Mouse (Mus musculus) neural tube, embryonic 15.5 days (tissue): Measurements from ENCODE around the gene Gm4952. TPM values are rescaled to one million over a fixed set of nuclear protein-coding genes. Genes with fewer than 3 reads are reported as not detected.
A peak's percentile ranks its signal among the peaks of the same experiment; 100 is the strongest.

ENCODE experiments used
- ATAC-seq: fragments of 200-750 bp; cut with Nextera tagmentation; 2 replicates; pipeline ENCODE4 v1.8.0; 2017; ENCODE audit warnings: mild to moderate bottlenecking, moderate TSS enrichment, moderate library complexity; ENCODE audit not compliant: low FRiP score
- H3K27ac ChIP-seq: fragments of 300-500 bp; sonication (generic); replicated peaks from 2 replicates; pipeline ENCODE4 v1.5.1; 2015; ENCODE audit warnings: mild to moderate bottlenecking, inconsistent platforms
- H3K27me3 ChIP-seq: fragments of 300-500 bp; sonication (generic); replicated peaks from 2 replicates; pipeline ENCODE4 v1.6.1; 2015; ENCODE audit warnings: inconsistent platforms
- H3K36me3 ChIP-seq: fragments of 300-500 bp; sonication (generic); 2 replicates; pipeline ENCODE4 v1.6.1; 2015; ENCODE audit warnings: inconsistent platforms
- H3K4me1 ChIP-seq: fragments of 300-500 bp; sonication (generic); 2 replicates; pipeline ENCODE4 v1.6.1; 2015; ENCODE audit warnings: inconsistent platforms
- H3K4me2 ChIP-seq: fragments of 300-500 bp; sonication (generic); 2 replicates; pipeline ENCODE4 v1.6.1; 2015; ENCODE audit warnings: inconsistent platforms, mild to moderate bottlenecking, moderate library complexity
- H3K4me3 ChIP-seq: fragments of 300-500 bp; sonication (generic); replicated peaks from 2 replicates; pipeline ENCODE4 v1.5.1; 2015; ENCODE audit warnings: mild to moderate bottlenecking, inconsistent platforms
- H3K9ac ChIP-seq: fragments of 300-500 bp; sonication (generic); replicated peaks from 2 replicates; pipeline ENCODE4 v1.6.1; 2015; ENCODE audit warnings: mild to moderate bottlenecking, inconsistent platforms
- H3K9me3 ChIP-seq: fragments of 300-500 bp; sonication (generic); replicated peaks from 2 replicates; pipeline ENCODE4 v1.6.1; 2016; ENCODE audit warnings: inconsistent platforms
- whole genome bisulfite sequencing: fragments of 180-500 bp; shearing (Covaris S2); methylation state at CpG from one replicate; pipeline ENCODE4 v1.1.7; 2015; ENCODE audit warnings: mixed read lengths; 5-methylcytosine and 5-hydroxymethylcytosine counted together
- polyA plus RNA-seq: library from polyadenylated mRNA; unstranded; fragments of >200 nt; fragmentation: Nextera tagmentation; extraction: Ambion mirVana; gene quantifications from 2 replicates; pipeline ENCODE4 v1.2.1, GENCODE M21; 2015

Gene Gm4952
- 0.13 and 0.15 TPM in 2 replicates for polyA plus RNA-seq

DNA sequence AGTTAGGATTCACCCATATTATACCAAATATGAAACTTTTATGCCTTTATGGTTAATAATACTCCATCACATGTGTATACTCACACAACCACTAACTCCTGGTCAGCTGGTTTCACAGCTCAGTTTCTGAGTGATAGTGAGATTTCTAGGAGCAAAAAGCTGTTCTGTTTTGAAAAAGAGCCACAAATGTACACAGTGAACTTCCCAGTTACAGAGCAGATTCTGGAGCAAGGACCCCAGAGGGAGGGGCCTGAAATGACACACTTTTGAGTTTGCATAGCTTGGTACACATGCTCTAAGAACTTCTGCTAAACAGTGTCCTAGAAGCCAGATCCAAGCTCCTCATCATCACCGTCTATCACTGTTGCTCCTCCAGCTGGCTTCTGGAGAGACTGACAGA is at the start of gene Gm4952:
TSS of gene Gm4952 (plus strand) at position 301 of the 400 bp plus-strand sequence.
- Histone ChIP-seq H3K4me1 (peaks cover 13% of the 10 kb centered on the region), H3K9ac (no peak within 1 kb of the TSS), H3K27me3 (no peaks in the 10 kb centered on the region), H3K4me3 (no peak within 1 kb of the TSS), H3K36me3 (no peaks in the 10 kb centered on the region), H3K9me3 (no peaks in the 10 kb centered on the region), H3K27ac (no peak within 1 kb of the TSS), H3K4me2 (no peak within 1 kb of the TSS)
- no peak for ATAC-seq
- WGBS, result 71% methylated on average over 1 of the region's 1 CpGs

DNA sequence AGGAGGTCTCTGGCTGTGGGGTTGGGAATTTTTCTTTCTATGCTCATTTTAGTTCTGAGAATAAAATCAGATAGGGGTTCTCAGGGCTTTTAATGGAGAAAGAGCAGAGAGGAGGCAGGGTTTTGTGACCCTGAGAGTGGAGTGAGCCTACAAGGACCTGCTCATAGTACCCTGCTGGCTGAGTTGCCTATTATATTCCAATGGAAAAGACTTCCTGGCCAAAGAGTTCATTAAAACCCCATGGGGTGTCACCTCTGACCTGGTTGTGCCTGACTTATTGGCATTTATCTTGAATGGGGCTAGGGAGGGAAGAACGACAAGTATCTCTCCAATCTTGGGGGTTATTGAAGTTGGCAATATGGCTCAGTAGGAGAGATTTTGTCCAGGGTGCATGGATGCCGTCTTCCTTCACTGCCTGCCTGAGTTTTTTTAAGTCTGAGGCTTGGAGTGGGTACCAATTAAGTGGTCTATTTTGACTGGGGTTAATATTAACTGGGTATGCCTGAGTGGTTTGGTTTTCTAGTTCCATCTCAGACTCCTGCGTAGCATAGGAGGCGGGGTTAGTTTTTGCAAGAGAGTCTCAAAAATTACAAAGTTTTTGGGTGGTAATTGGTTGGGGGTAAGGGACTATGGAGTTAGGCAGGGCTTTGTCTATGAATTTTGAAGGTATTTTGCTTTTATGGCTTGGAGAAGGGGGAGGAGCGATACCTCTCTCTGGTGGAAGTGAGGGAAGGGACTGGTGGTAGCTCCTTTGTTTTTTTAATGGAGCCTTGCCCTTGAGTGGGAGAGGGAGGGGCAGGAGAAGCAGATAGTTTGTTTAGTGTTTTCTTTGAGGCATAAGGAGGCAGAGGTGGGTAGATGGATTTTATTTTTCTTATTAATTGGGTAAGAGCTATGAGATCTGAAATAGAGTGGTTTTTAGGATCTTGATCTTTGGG is 49.5 kb upstream of the Gm4952 start:
- Histone ChIP-seq H3K4me2 (no peak overlapping the region), H3K4me1 (no peaks in the 10 kb centered on the region), H3K36me3 (no peaks in the 10 kb centered on the region), H3K4me3 (no peak overlapping the region), H3K27me3 (no peaks in the 10 kb centered on the region), H3K9me3 (no peaks in the 10 kb centered on the region), H3K9ac (no peak overlapping the region), H3K27ac (no peak overlapping the region)
- WGBS, result 57% methylated on average over 5 of the region's 5 CpGs
- no peak for ATAC-seq

DNA sequence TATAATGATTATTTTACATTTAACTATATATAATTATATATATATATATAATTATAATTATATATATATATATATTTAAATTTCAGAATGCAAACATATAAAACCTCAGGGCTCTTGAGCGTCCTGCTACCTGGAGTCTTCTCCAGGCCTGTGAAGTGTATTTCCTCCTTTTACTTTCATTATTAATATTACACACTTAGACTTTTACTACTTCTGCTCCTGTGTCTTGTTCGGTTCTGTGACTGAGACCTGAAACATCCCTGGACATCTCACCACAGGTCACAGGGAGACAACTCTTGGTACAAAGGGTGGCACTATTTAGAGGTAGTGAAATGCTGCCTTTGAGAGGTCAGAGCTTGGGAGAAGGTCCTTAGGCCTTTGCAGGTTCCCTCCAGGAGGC is 43.5 kb upstream of the Gm4952 start:
- Histone ChIP-seq H3K27ac (no peak overlapping the region), H3K9me3 (no peaks in the 10 kb centered on the region), H3K4me1 (no peaks in the 10 kb centered on the region), H3K27me3 (no peaks in the 10 kb centered on the region), H3K4me2 (no peak overlapping the region), H3K9ac (no peak overlapping the region), H3K4me3 (no peak overlapping the region), H3K36me3 (no peaks in the 10 kb centered on the region)
- no peak for ATAC-seq
- WGBS, result 85% methylated on average over 2 of the region's 2 CpGs

DNA sequence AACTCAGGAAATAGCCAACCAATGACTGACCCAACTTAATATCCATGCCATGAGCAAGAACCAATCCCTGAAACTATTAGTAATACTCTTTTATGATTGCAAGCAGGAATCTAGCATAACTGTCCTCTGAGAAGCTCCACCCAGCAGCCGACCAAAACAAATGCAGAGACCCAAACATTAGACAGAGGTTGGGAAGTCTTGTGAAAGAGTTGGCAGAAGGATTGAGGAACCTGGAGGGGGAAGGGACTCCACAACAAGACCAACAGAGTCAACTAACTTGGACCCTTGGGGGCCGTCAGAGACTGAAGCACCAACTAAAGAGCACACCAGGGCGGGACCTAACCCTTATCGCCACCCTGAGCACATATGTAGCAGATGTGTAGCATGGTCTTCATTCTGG is 41.6 kb upstream of the Gm4952 start:
- Histone ChIP-seq H3K4me3 (no peak overlapping the region), H3K4me1 (no peaks in the 10 kb centered on the region), H3K27me3 (no peaks in the 10 kb centered on the region), H3K27ac (no peak overlapping the region), H3K9me3 (no peaks in the 10 kb centered on the region), H3K36me3 (no peaks in the 10 kb centered on the region), H3K9ac (no peak overlapping the region), H3K4me2 (no peak overlapping the region)
- no peak for ATAC-seq
- 94% methylated on average over 4 of the region's 4 CpGs for WGBS

DNA sequence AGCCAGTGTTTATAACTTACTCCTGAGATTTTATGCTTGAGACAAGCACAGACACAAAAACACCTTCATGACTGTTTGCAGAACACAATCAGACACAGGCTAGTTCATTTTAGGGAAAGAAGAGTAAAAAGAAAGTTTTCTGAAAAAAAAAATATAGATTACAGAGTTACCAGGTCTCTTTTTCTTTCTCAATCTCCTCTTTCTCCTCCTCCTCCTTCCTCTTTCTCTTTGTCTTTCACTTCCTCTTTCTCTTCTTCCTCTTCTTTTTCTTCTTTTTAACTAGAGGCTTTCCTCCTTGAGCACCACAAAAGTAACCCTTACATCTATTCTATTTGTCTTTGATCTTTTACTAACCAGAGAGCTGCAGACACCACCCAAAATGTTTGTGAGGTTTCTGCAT is 35.6 kb upstream of the Gm4952 start:
- Histone ChIP-seq H3K27me3 (no peaks in the 10 kb centered on the region), H3K9ac (no peak overlapping the region), H3K4me3 (no peak overlapping the region), H3K4me1 (no peaks in the 10 kb centered on the region), H3K9me3 (no peaks in the 10 kb centered on the region), H3K27ac (no peak overlapping the region), H3K36me3 (no peaks in the 10 kb centered on the region), H3K4me2 (no peak overlapping the region)
- no peak for ATAC-seq

DNA sequence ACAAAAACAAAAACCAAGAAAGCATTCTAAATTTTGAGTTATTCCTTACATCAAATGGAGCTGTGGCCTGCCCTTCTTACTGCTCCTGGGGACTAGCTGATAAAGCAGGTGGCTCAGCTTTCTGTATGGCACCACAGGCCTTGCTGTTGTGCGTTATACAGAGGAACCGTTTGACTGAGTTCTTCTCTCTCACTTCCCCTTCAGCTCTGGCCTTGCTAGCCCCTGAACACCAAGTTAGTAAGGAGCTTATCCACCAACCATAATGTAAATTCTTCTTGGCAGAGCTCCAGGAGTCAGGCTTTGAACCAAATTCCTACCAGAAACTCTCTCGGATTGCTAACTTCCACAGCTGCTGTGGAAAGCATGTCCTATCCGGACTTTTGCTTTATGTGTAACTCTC is 32.8 kb upstream of the Gm4952 start:
- Histone ChIP-seq H3K9me3 (no peaks in the 10 kb centered on the region), H3K4me1 (no peaks in the 10 kb centered on the region), H3K27ac (no peak overlapping the region), H3K4me2 (no peak overlapping the region), H3K9ac (no peak overlapping the region), H3K27me3 (no peaks in the 10 kb centered on the region), H3K36me3 (no peaks in the 10 kb centered on the region), H3K4me3 (no peak overlapping the region)
- no peak for ATAC-seq
- 68% methylated on average over 4 of the region's 4 CpGs for WGBS

DNA sequence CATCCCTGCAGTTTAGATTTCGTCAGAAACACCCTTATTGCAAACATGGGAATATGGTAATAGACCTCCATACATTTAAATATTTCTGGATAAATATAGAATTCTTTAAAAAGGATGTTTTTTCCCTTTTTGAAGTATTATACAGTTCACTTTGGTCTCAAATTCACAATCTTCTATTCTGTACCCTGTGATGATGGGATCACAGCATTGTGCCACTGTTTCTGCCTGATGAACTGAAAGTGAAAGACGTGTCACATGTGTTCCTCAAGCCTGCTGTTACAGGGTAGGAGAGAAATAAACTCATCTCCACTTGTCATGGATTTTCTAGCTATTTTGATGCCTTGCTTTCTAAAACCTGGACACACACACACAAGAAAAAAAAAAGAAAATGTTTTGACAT is 28.9 kb upstream of the Gm4952 start:
- Histone ChIP-seq H3K36me3 (no peaks in the 10 kb centered on the region), H3K9me3 (no peaks in the 10 kb centered on the region), H3K27me3 (no peaks in the 10 kb centered on the region), H3K27ac (no peak overlapping the region), H3K4me1 (peaks cover 8% of the 10 kb centered on the region), H3K4me2 (no peak overlapping the region), H3K9ac (no peak overlapping the region), H3K4me3 (no peak overlapping the region)
- ATAC-seq, result no peak
- WGBS, result 74% methylated on average over 2 of the region's 2 CpGs

DNA sequence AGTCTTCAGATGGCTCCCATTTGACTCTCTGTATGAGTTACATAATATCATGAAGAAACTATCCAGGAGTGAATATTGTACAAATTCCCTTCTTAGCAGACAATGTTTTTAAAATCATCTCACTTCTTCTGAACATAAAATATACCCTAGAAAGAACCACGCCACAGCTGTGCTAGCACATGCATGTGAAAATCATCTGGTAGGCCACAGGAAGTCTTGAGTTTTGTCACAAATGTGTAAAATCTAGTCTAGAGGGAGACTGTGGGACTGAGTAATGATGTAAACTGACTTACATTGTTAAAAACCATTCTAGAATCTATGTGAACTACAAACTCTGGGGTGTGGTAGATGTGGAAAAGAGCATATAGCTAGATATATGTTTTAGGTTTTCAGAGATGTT is 28.1 kb upstream of the Gm4952 start:
- Histone ChIP-seq H3K36me3 (no peaks in the 10 kb centered on the region), H3K4me1 (peaks cover 8% of the 10 kb centered on the region), H3K9me3 (no peaks in the 10 kb centered on the region), H3K27me3 (no peaks in the 10 kb centered on the region), H3K27ac (no peak overlapping the region), H3K4me3 (no peak overlapping the region), H3K9ac (no peak overlapping the region), H3K4me2 (no peak overlapping the region)
- WGBS, result 88% methylated on average over 1 of the region's 1 CpGs
- no peak for ATAC-seq

DNA sequence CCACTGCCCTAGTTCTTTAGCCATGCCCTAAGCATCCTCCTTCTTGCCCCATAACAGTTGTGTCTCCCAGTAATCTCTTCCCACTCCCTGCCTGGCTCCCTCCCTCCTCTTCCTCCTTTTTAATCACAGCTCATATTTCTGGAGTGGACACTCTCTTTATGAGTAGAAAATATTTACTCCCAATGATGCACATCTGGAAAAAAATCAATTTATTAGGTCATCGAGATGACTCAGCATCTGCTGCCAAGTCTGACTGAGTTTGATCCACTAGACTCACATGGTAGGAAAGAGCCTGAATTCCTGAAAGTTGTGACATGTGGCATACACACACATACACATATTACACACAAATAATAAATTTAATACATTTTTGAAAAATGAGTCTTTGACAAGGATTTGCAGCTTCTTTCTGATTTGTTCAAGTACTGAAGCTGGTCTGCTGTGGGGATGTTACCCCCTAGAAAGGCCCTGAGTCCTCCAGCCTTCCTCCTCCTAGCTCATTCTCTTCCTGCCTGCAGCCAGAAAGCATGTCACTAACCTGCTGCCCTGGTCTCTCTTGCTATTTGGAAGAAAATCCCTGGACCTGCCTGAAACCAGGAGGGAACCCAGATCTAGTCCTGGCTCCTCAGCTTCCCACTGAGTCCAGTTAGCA is 27.0 kb upstream of the Gm4952 start:
- Histone ChIP-seq H3K9me3 (no peaks in the 10 kb centered on the region), H3K36me3 (no peaks in the 10 kb centered on the region), H3K9ac (peak overlapping the region; percentile 44), H3K27me3 (no peaks in the 10 kb centered on the region), H3K4me3 (peak overlapping the region; percentile 42), H3K27ac (peak overlapping the region; percentile 68), H3K4me2 (peak overlapping the region; percentile 65), H3K4me1 (peaks cover 8% of the 10 kb centered on the region)
- 94% methylated on average over 1 of the region's 1 CpGs for WGBS
- ATAC-seq, result peak; percentile 71; the same call in 1 of the 2 replicates

DNA sequence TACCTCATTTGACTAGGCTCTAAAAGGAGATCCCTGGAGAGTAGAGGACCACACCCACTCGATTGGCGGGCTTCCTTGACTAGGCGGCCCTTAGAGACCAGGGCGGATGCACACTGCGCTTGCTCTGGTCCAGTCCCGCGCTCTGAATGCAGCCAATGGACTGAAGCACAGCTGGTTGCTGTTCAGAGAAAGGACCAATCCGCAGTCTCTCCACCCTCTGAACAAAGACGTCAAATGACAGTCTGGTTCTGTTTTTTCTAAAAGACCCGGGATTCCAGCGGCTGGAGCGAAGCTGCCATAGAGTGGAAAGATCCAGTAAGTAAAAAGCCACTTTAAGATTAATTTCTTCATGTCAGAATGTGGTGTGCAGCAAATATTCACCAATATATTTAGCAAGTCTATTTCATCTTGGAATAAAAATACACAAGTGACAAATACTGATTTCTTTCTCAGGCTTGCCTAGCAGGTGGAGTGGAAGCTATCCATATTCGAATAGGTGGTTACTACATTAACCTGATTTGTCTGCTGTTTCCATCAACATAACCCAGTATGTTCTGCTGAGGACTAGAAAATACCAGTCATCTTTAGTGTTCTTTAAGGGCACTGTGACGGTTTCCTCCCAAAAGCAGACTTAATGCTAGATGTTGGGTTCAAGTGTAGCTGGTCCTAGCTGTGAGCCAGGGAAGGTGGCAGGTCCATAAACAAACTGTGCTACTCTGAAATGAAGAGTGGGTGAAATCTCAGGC is 26.3 kb upstream of the Gm4952 start:
- Histone ChIP-seq H3K4me1 (peaks cover 8% of the 10 kb centered on the region), H3K27ac (peak overlapping the region; percentile 68), H3K4me2 (peak overlapping the region; percentile 65), H3K9me3 (no peaks in the 10 kb centered on the region), H3K27me3 (no peaks in the 10 kb centered on the region), H3K36me3 (no peaks in the 10 kb centered on the region), H3K9ac (peak overlapping the region; percentile 44), H3K4me3 (peak overlapping the region; percentile 42)
- 5% methylated on average over 14 of the region's 14 CpGs for WGBS
- peak; percentile 100 for ATAC-seq

DNA sequence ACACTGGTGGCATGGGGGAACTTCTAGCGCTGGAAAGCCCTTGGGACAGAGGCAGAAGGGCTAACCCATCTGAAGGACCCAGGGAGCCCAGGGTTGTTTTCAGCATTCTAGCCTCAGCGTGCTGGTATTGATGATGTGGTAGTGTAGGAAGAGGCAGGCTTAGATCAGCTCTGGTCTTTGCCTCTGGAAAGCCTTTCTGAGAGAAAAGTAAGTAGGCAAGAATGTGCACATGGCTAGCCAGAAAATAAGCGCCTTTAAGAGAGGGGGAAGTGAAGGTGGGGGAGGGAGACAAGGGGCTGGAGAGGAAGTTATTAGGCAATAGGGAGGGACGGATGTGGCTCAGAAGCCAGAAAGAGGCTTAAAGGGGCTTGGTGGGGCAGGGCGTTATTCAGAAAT is 25.8 kb upstream of the Gm4952 start:
- H3K27me3 ChIP-seq, result no peaks in the 10 kb centered on the region
- H3K9ac ChIP-seq, result peak overlapping the region; percentile 34
- peaks cover 8% of the 10 kb centered on the region for H3K4me1 ChIP-seq
- peak overlapping the region; percentile 35 for H3K27ac ChIP-seq
- no peaks in the 10 kb centered on the region for H3K36me3 ChIP-seq
- ATAC-seq, result no peak
- peak overlapping the region; percentile 42 for H3K4me3 ChIP-seq
- H3K4me2 ChIP-seq, result peak overlapping the region; percentile 65
- H3K9me3 ChIP-seq, result no peaks in the 10 kb centered on the region
- WGBS, result 26% methylated on average over 5 of the region's 5 CpGs
